Mouse (Mus musculus) heart, adult 11 months (tissue): ENCODE measurements at regions not wholly inside any gene's neighbourhood (a gene's known extent, or its start where the extent isn't known, plus 50 kb on each side); places are given as distances from the start of the nearest gene placed in this dataset.

Source experiments
- DNase-seq: peaks from one replicate; pipeline ENCODE4 v3.0.0; 2022

DNA sequence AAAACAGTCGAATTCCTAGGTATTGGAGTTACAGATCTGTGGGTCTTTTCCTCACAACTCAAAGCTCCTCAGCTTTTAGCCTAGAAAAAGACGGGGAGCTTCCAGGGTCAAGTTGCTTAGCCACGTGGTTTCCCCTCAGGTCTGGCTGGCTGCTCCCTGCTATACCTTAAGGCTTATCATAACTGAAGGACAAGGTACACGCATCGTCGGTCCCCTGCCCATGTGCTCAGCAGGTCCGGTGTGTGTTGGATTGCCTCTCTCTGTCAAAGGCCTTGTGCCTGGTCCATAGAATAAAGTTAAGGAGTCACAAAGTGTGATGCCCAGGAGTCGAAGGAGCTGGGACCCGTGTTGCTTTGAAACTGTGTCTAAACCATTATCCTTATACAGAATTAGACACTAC lies 337.7 kb upstream of the Rgma start:
- peak; percentile 82 for DNase-seq

DNA sequence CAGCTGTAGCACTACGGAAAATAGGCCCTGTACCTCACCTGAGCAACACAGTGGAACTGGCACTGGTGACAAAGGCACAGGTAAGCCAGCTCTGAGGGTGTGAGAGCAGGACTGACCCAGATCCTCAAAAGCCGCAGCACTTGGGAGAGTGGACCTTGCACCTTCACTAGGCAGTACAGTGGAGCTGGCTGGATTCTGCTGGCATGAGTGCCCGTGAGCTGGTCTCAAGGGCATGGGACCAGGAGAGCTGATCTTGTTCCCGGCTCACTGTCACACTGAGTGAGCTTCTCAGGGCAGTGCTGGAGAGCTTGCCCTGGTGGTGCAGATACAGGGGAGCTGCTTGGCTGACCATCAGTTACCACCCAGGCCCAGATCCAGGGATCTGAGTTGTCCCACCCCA lies 335.4 kb upstream of the Rgma start:
- peak; percentile 92 for DNase-seq

DNA sequence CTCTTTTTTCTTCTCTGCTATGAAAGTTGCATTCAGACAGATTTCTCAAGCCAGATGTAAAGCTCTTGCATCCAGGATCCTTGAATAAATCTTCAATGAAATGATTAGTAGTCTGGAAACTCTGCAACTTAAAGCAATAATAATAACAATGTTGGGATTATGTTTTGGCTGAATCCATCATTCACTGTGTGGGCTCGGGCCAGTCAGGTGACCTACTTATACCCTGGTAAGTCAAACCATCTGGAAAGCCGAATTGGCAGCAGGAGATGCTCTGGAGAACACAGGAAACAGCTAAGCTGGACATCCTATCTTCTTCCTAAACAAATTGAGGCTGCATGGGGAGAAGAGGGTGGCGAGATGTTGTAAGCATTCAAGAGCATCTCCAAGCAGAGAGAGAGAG lies 331.0 kb upstream of the Rgma start:
- DNase-seq = no peak

DNA sequence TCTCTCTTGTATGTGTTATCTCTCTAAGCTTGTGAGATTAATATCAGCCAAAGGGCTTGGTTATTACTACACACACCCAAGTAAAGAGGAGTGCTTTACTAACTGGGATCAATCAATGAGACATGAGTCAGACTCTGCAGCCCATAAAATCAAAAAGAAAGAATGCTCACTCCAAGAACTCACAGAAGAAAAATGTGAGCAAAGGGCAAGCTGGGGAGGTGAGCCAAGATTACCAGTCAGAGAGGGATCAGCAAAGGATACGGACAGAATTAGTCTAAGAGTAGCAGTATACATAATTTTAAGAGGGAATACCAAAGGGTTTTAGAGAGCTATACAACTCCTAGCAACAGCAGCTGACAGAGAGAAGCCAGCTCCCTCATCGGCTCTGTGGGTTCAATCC lies 319.4 kb upstream of the Rgma start:
- DNase-seq = no peak

DNA sequence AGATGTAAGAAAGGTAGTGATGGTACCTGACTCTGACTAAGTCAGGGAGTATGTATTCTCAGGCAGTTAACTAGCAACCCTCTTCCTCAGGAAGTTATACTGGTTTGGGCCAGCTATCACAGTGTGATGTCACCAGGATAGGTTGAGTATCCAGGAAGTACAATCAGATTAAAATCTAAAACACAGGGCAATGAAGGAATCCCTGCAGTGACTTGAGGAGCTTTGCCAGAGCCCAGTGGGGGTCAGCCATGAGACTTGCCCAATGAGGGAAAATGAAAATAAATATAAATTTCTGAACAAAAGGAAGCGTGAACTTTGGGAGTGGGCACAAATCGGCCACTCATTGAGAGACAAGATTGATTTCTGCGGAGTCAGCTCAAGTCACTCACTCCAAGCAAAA lies 311.8 kb upstream of the Rgma start:
- no peak for DNase-seq

DNA sequence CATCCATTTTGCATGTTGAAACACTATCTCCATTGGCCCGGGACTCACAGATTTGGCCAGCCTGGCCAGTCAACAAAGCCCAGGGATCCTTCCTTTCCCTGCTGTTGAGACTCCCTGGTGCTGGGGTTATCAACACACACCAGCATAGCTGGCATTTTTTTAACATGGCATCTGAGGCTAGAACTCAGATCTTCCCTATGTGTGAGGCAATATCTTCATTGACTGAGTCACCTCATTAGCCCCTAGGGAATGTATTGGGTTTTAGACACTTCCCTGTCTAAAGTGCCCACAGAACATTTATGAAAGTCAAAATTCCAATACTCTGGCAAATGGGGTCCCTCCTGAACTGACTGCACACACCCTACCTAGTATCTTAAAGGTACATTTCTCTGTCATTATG lies 306.8 kb upstream of the Rgma start:
- no peak for DNase-seq

DNA sequence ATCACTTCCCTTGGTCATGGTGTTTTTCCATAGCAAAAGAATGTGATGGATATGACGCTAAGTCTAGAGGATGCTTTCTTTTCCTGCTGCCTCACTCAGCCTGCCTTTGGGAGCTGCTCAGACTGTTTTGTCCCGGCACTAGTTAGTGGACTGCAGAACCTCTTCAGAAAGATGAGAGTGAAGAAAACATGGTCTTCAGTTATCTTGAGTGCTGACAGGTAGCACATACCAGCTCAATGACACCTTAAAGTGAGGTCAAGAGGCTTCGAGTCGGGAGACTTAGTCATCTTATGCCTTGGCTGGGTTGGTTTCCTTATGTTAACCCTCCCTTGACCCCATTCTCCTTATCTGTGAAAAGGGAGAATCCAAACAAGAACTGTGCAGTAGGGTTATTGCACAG lies 306.0 kb upstream of the Rgma start:
- peak; percentile 78 for DNase-seq

DNA sequence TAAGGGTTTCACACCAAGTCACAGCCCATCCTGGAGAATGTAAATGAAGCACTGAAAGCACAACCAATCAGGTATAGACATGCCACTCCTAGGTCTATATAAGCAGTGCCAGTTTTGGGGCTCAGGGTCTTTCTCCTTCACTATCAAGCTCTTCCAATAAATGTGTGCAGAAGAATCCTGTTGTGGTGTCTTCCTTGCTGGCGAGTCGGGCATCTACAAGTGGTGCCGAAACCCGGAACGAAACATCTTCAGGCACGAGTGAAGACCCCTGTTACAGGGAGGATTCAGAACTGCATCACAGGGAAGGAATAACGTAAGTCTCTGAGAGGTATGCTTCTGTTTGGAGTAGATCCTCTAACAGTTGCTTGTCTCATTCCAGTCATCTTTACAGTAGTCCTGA lies 299.9 kb upstream of the Rgma start:
- DNase-seq = peak; percentile 74

DNA sequence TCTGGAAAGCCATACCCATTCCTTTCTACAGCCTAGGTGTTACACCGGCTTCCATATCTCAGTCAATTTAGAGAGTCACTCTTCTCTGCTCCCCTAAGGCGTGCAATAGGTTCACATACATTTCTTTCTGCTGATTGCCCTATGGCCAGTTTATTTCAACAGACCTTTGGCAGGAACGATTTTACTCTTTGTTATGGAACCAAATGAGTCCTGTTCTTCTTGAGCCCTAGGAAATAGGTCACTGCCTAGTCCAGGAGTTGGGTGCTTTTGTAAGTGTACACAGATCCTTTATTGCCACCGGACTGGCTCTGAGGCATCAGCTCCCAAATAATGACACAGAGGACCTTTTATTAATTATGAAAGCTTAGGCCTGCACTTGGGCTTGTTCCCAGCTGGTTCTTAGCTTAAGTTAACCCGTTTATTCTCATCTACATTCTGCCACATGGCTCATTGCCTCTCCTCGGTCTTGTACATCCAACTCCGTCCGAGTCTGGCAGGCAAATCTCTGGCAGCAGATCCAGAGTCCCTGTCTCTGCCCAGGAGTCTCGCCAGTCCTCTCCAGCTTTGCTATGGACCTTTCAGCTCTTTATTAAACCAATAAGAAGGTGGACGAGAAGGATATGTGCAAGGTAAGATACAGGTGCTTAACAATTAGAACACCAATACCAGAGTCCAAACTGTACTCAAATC lies 287.7 kb upstream of the Rgma start:
- peak; percentile 55 for DNase-seq

DNA sequence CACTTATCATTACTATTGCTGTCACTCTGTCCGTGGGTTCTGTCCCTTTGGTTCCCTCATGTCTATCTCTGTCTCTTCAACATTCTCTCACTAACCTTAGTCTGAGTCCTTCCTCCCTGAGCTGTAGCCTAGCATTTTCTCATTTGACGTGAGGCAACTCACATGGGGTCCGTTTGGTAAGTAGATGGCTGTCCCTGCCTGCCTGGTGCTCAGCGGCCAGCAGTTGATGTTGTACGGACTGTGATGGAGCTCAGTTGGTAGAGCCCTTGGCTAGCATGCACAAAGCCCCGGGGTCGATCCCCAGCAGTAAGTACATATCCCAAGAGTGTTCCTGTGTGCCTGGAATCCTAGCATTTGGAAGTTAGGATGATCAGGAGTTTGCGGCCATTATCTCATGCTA lies 287.0 kb upstream of the Rgma start:
- peak; percentile 78 for DNase-seq

DNA sequence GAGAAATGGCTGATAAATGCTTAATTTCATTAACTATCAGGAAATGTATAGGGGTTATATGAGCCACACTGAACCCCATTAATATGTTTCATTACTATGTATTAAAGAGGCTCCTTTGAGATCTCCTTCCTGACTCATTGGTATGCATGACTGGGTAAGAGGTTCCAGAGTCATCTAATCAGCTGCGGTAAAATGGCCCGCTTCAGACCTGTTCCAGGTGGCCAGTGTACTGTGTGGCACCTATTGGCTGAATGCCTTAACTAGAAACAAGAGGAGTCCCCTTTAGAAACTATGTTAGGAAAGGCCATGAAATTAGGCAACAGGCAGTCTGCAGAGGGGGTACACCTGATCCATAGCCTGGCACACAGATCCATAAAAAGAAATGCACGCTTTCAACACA lies 283.6 kb upstream of the Rgma start:
- DNase-seq = peak; percentile 51

DNA sequence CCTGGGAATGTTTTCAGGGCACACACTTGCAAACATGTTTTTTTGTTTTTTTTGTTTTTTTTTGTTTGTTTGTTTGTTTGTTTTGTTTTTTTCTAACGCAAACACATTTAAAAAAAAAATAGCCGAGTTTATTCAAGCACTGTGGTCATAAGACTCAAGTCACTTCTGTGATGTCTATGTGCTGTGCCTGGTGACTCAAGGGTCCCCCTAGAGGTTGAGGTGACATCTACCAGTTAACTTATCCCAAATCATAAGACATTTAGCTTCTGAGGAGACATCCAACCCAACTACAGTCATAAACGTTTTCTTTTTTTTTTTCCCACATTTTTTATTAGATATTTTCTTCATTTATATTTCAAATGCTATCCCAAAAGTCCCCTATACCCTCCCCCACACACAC lies 281.2 kb upstream of the Rgma start:
- peak; percentile 27 for DNase-seq

DNA sequence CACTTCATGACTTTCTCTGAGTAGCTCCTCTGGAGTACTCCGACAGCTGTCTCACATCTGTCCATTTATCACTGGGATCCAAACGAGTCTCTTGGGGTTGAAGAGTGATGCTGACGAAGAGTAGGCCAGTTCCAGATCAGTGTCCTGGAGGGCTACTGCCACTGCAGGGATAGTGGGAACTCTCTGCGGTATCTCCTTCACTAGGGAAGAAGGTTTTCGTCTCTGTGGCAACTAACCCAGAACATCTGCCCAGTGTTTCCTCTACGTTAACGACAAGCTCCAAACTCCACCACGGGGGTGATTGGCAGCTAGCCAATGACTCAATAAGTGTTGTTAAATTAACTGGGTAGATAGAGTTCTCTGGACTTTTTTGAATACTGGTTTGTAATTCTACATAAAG lies 256.4 kb upstream of the Rgma start:
- DNase-seq = peak; percentile 99

DNA sequence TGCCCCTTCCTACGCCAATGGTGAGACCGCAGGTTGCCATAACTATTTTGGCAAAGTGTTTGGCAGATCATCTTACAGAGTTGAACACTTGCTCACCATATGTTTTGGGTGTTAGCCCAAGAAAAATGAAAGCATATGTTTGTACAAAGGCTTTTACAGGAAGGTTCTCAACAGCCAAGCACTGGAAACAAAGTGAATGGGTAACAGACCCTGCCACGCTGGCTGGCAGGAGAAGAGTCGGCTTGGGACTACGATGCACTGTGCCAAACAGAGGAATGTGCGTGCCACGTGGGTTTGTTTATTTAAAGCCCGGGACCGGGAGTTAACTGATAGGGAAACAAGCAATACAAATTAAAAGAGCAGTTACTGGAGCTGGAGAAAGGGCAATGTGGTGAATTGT lies 255.0 kb upstream of the Rgma start:
- no peak for DNase-seq

DNA sequence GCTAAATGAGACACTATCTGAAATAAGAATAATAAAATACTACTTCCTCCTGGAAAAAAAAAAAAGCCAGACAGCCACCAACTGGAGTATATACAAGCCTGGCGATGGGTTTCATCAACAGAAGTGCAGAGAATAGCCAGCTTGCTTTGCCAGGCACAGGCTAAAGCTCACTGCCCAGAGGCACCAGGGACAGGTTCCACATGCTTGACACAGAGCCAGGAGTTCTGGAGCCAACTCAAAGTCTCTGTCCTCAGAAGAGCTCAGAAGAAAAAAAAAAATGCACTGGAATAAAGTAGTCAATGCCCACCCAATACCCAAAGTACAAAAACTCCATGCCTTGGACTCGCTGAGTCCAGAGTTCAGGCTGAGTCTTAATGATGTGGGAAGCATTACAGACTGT lies 250.3 kb upstream of the Rgma start:
- DNase-seq = no peak

DNA sequence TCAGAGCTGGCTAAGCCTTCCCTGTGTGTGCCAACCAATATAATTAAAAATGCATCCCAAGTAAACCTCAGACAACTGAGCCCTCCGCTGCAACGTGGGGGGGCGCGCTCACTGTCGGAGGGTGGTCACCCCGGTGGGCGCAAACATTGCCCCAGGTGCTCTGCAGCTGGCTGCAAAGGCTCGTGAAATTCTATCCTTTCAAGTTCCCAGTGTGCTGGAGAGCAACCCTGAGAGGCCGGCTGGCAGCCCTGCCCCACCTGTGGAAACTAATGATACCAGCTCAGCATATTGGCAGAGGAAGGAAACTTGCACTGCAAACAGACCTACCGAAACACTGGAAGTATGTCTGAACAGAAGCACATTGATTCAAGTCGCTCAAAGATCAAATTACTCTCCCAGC lies 249.4 kb upstream of the Rgma start:
- no peak for DNase-seq

DNA sequence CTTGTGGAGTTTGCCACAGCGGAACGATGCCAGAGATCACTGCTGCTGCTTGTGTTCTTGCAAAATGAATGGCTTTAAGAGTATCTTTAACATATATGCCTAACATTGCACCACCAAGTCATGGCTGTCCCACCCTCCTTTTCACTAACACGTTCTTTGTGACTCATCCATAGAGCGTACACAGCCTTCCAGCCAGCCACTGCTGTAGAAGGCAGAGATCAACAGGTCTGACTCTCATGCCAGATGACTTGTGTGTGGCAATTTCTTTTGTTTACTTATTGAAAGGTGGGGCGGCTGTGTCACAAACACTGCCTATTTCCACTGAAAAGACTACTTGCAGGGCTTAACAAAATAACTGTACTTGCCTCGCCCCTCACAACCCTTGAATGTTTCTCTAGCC lies 239.5 kb upstream of the Rgma start:
- DNase-seq = no peak

DNA sequence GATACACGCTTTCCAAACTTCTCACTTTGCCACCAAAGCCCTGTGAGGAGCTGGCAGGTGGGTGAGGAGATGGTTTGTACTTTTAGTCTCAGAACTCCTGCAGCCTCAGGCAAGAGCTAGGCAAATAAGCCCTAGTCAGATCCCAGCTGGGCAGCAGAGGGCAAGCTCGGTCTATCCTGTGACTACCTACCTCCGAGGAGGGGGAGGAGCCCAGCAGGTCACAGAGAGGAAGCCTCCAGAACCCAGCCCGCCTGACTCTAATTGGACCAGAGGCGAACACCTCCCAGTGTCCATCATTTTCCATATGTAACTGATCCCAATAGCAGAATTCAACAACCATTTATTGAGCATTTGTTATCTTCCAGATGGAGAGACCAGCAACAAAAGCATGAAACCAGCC lies 237.0 kb upstream of the Rgma start:
- peak; percentile 90 for DNase-seq

DNA sequence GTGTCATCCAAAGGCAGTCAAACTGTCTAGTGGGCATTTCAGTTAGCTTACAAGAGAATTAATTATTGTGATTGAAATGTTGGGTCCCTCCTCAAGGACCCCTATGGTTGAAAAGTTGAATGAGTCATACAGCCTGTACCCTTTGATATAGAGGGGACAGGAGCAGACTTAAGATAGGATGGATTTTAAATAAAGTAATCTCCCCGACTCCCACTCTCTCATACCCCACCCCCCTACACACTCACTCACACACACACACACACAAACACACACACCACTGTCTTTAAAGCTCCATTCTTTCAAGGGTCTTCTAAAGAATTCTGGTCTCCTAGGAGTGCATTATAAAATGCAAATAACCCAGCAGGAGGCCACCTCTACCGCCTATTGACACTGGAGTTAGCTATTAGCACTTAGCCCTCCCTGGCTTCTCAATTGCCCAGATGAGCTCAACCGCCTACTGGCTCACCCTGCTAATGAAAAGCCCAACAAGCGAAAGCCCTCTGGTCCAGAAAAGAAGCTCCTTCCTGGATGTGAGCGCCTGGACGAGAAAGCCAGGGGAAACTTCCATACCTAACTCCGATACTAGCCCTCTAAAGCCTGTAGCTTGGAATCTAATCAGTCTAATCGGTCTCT lies 236.3 kb upstream of the Rgma start:
- DNase-seq = no peak

DNA sequence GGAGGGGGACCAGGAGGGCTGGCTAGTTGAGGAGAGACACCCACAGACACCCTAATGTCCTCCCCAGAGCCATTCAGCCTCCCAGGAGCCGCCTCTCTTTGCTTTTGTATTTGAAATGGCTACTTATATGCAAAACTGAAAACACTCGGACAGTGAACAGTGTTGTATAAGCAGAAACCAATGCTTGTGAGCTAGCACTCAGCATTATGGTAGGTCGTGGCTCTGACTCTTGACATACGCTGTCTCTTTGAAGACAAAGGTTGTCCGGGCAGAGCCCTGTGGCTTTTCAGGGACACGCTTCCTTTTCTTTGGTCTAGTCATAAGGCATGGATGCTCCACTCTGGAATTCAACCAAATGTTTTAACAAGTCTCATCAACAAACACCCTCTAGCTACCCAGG lies 235.4 kb upstream of the Rgma start:
- DNase-seq = no peak

DNA sequence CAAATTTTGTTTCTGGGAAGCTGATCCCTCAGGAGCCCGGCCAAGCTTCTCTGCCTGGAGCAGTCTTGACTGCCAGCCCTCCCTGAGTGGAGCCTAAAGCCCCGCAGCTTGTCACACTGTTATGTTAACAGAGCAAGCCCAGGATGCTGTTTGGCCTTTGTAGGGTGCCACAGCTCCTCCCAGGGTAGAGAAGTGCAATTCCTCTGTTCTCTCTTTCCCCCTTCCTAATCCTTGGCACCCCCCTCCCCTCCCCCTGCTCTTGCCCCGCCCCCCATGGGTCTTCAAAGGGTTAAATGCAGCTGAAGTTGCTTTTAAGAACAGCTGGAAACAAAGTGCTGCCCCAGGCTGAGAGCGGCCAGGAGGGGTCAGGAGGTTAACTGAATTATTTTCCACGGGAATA lies 234.1 kb upstream of the Rgma start:
- DNase-seq = no peak

DNA sequence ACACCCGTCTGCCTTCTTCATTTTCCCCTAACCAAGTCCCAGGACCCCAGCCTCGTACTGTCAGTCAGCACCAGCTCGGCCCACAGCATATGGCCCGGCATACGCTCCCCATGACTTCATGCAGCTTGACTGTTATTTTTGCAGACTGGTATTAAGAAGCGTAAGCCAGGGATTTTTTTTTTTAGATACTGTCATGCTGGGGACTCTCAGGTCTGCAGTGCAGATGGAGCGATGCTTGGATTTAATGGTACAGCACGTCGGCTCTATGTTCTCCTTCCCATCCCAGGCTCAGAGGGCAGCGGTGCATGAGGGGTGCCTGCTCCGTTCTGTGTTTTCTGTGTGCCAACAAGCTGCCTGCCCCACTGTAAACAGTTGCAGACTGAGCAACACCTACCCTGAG lies 231.4 kb upstream of the Rgma start:
- peak; percentile 35 for DNase-seq

DNA sequence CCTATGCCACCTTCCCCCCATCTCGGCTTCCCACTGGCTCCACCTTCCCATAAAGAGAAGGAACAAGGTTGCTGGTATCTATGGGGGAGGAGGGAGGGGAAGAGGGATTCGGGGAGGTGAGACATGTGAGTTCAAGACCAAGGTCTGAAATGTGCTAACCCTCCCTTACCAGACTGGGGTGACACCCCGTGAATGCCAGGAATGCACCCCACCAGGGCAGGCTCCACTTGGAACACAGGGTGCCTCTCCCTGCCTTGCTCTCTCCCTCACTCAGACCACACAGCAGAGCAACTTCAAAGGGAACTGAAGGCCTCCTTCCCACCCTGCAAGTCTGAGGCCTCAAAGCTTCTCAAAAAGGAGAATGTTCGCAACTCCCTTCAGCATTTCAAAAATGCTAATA lies 230.5 kb upstream of the Rgma start:
- peak; percentile 79 for DNase-seq

DNA sequence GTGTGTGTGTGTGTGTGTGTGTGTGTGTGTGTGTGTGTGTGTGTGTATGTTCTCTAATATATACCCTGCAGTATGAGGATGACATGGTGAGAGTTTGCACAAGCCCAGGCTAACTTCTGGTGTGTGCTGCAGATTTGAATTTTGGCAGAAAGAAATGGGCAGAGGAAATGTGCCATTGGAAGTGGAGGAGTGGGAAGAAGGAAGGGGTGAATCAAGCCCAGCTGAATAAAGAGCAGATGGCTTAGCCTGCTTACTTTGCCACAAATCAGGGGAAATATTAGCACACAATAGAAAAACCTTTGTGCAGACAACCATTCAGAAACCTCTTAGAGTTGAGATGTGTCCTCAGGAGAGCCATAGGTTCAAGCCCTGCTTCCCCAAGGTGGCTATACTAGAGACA lies 228.1 kb upstream of the Rgma start:
- peak; percentile 18 for DNase-seq

DNA sequence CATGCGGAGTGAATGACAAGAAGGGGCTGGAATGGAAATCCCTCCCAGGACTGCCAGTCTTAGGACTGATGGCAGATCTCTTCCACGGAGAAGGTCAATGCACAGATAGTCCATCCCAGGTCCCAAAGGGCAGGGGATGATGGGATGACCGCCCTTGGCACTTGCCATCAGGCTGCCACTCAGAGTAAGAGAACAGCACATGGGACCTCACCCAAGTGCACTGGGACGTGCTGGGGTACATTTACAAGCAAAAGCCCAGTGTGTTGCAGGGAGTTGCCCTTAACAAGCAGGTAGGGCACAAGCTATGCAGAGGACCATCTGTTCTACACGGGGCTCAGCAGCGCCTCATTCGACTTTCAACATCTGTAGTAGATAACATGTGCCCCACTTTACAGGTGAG lies 224.9 kb upstream of the Rgma start:
- peak; percentile 66 for DNase-seq
